Mouse (Mus musculus) liver, adult 2 months (tissue): ENCODE data around the gene Uqcc1. TPM values are rescaled to one million over a fixed set of nuclear protein-coding genes. Genes with fewer than 3 reads are reported as not detected.
A peak's percentile ranks its signal among the peaks of the same experiment; 100 is the strongest.

Source experiments
- DNase-seq: peaks from one replicate; pipeline ENCODE4 v3.0.0-alpha.2; 2011; ENCODE audit warnings: low read depth, low spot score; ENCODE audit errors: extremely low read depth
- H3K27ac ChIP-seq: fragments of 200-500 bp; replicated peaks from 2 replicates; pipeline ENCODE4 v1.5.1; 2012; ENCODE audit warnings: low read depth, mild to moderate bottlenecking, control low read depth, inconsistent platforms, low read length; ENCODE audit not compliant: insufficient read depth
- H3K27me3 ChIP-seq: fragments of 200-500 bp; 2 replicates; pipeline ENCODE4 v1.6.1; 2012; ENCODE audit warnings: mild to moderate bottlenecking, moderate library complexity, low read length, inconsistent platforms; ENCODE audit not compliant: control insufficient read depth, insufficient read depth
- H3K36me3 ChIP-seq: fragments of 200-500 bp; 2 replicates; pipeline ENCODE4 v1.6.1; 2012; ENCODE audit warnings: low read length, inconsistent platforms; ENCODE audit not compliant: control insufficient read depth, insufficient read depth
- H3K4me1 ChIP-seq: fragments of 200-500 bp; 2 replicates; pipeline ENCODE4 v1.6.1; 2011; ENCODE audit warnings: low read length; ENCODE audit not compliant: control insufficient read depth, insufficient read depth
- H3K4me3 ChIP-seq: fragments of 200-500 bp; 2 replicates; pipeline ENCODE4 v1.5.1; 2011; ENCODE audit warnings: low read depth, mild to moderate bottlenecking, control low read depth, low read length, moderate library complexity; ENCODE audit not compliant: insufficient read depth
- H3K79me2 ChIP-seq: fragments of 200-500 bp; 2 replicates; pipeline ENCODE4 v1.6.1; 2012; ENCODE audit warnings: inconsistent platforms, mild to moderate bottlenecking, low read length, moderate library complexity; ENCODE audit not compliant: control insufficient read depth, insufficient read depth
- H3K9ac ChIP-seq: fragments of 200-500 bp; 2 replicates; pipeline ENCODE4 v1.6.1; 2012; ENCODE audit warnings: low read depth, mild to moderate bottlenecking, control low read depth, inconsistent platforms, low read length
- CTCF ChIP-seq: fragments of 200-500 bp; IDR thresholded peaks from 2 replicates; pipeline ENCODE4 v1.5.1; 2011; ENCODE audit warnings: low read depth, low read length, control low read depth
- POLR2A ChIP-seq: fragments of 200-500 bp; IDR thresholded peaks from 2 replicates; pipeline ENCODE4 v1.6.1; 2011; ENCODE audit warnings: low read length, control low read depth; ENCODE audit not compliant: insufficient read depth; ENCODE audit errors: extremely low read depth
- WGBS: fragments of 180-500 bp; shearing (Covaris S2); methylation state at CpG from one replicate; pipeline ENCODE4 v1.1.7; 2018; 5-methylcytosine and 5-hydroxymethylcytosine counted together
- polyA plus RNA-seq: library from polyadenylated mRNA; depleted of rRNA; stranded (reverse); fragments of >200 nt; gene quantifications from 2 replicates; pipeline ENCODE4 v1.2.3, GENCODE M21; 2012
- total RNA-seq: library from RNA; depleted of rRNA; stranded (reverse); fragments of >200 nt; gene quantifications from 2 replicates; pipeline ENCODE4 v1.2.3, GENCODE M21; 2014

Uqcc1 gene
- total and polyA plus RNA-seq, 2 experiments, result 31.2 to 65.9 TPM

DNA sequence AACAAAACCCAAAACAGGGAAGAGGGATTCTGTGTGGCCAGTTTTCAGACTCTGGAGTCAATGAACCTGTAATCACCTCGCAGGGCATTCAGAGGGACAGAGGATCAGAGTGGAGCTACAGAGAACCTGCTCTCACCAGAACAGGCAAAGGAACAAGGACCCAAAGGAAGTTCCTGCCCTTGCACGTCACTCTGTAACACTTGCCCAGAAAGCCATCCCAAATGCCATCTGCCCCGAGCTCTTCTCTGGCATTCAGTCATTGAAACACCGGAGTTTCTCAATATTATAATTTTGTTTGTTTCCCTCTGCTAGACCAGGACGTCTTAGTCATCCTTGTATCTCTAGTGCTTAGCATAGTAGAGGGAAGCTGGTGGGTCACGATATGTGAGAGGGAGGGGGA lies 56.5 kb downstream of the Uqcc1 start:
- Histone ChIP-seq H3K36me3 (peaks cover 9% of the 10 kb centered on the region), H3K4me3 (no peak overlapping the region), H3K79me2 (no peaks in the 10 kb centered on the region; the same call in 1 of the 2 replicates), H3K27ac (no peak overlapping the region), H3K4me1 (no peaks in the 10 kb centered on the region), H3K9ac (no peak overlapping the region), H3K27me3 (no peaks in the 10 kb centered on the region)
- TF ChIP-seq POLR2A (no peak), CTCF (no peak)
- 40% methylated on average over 6 of the region's 6 CpGs for WGBS
- peak; percentile 9 for DNase-seq

DNA sequence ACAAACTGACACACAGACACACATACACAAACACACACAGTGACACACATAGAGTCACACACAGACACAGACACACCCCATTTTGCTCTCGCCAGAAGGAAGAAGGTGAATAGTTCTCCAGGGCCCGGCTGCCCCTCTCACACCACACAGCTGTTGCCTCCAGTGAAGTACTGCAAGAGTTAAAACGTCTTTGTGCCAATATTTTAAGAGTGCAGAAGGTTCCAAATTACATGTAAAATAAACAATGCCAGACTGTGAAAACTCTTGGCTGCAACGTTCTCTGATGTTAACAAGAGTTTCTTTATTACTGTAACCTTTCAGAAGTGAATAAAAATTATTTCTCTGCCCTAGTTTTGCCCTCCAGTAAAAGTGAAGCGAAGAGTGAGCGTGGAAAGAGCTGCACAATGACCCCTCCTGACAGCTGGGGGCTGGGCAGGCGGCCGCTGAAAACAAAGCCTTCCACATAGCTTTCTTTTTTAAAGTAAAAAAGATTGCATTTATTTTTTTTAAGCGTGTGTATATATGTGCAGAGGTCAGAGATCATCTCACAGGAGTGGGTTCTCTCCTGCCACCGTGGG lies 57.1 kb downstream of the Uqcc1 start:
- no peak for TF ChIP-seq CTCF
- no peak for TF ChIP-seq POLR2A
- Histone ChIP-seq H3K79me2 (no peaks in the 10 kb centered on the region; the same call in 1 of the 2 replicates), H3K9ac (no peak overlapping the region), H3K4me3 (no peak overlapping the region), H3K4me1 (no peaks in the 10 kb centered on the region), H3K36me3 (peaks cover 9% of the 10 kb centered on the region), H3K27me3 (no peaks in the 10 kb centered on the region), H3K27ac (no peak overlapping the region)
- 66% methylated on average over 10 of the region's 10 CpGs for WGBS
- peak; percentile 17 for DNase-seq

DNA sequence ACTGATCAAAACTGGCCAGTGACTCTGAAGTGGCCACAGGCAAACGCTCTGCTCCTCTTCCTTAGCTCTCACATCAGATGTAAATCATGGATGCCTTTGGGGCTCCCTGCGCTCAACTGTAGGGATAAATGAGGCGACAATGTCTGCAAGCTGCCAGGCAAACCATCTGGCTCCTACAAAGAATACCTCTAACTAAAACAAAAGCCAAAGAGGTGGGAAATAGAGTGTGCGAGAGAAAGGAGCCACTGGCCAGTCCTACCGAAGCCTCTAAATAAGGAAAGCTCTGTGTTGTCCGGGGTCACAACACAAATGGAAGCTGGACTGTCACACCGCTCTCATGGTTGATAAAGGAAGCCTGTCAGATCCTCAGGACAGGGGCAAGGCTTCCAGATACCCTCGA lies 57.6 kb downstream of the Uqcc1 start:
- H3K36me3 ChIP-seq, result peaks cover 9% of the 10 kb centered on the region
- no peak overlapping the region for H3K9ac ChIP-seq
- DNase-seq, result no peak
- no peak for TF ChIP-seq POLR2A
- TF ChIP-seq CTCF, result no peak
- no peaks in the 10 kb centered on the region; the same call in 1 of the 2 replicates for H3K79me2 ChIP-seq
- no peak overlapping the region for H3K27ac ChIP-seq
- no peaks in the 10 kb centered on the region for H3K4me1 ChIP-seq
- H3K27me3 ChIP-seq, result no peaks in the 10 kb centered on the region
- no peak overlapping the region for H3K4me3 ChIP-seq
- 91% methylated on average over 8 of the region's 8 CpGs for WGBS

DNA sequence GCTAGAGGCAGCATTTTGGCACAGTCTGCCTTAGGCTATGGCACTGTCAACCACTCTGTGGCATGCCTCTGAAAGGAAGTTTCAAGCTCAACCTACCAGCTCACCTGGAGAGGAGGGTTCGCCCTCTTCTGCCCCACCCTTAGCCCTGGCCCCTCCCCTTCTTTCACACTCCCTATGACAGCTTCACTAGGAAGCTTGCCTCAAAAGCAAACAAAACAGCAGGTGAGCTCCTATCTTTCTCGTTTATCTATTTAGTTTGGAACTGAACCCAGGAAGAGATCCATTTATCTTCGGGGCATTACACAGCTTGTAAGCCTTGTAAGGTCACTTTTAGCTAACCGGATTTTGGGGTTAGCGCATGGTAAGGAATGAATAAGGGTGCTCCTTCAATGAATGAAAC lies 60.3 kb downstream of the Uqcc1 start:
- no peaks in the 10 kb centered on the region for H3K27me3 ChIP-seq
- H3K79me2 ChIP-seq, result no peaks in the 10 kb centered on the region; the same call in 1 of the 2 replicates
- no peak overlapping the region for H3K27ac ChIP-seq
- H3K4me1 ChIP-seq, result no peaks in the 10 kb centered on the region
- peak; percentile 79 for DNase-seq
- 28% methylated on average over 5 of the region's 5 CpGs for WGBS
- no peak overlapping the region for H3K4me3 ChIP-seq
- peaks cover 3% of the 10 kb centered on the region; the same call in 1 of the 2 replicates for H3K36me3 ChIP-seq
- no peak for TF ChIP-seq POLR2A
- no peak for TF ChIP-seq CTCF
- no peak overlapping the region for H3K9ac ChIP-seq

DNA sequence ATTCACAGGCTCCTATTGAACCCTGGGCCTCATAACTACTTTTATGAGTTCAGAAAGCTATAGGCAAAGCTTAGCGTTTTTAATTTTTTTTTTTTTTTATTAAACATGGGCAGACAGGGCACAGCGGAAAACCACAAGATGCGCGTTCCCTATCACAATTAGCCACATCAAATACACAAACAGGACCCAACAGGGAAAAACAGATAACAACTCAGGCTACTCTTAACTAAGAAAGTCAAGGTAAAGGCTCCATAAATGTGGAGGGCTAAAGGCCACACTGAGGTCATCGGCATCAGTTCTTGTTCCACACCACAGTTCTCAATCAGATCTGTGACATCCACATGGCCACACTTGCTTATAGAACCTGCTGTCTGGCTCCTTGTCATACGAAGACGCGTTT lies 61.8 kb downstream of the Uqcc1 start:
- Histone ChIP-seq H3K36me3 (peaks cover 2% of the 10 kb centered on the region; the same call in 1 of the 2 replicates), H3K79me2 (no peaks in the 10 kb centered on the region; the same call in 1 of the 2 replicates), H3K4me1 (no peaks in the 10 kb centered on the region), H3K4me3 (no peak overlapping the region), H3K9ac (no peak overlapping the region), H3K27ac (no peak overlapping the region), H3K27me3 (no peaks in the 10 kb centered on the region)
- DNase-seq, result no peak
- TF ChIP-seq CTCF, result no peak
- no peak for TF ChIP-seq POLR2A
- WGBS, result 97% methylated on average over 8 of the region's 8 CpGs

DNA sequence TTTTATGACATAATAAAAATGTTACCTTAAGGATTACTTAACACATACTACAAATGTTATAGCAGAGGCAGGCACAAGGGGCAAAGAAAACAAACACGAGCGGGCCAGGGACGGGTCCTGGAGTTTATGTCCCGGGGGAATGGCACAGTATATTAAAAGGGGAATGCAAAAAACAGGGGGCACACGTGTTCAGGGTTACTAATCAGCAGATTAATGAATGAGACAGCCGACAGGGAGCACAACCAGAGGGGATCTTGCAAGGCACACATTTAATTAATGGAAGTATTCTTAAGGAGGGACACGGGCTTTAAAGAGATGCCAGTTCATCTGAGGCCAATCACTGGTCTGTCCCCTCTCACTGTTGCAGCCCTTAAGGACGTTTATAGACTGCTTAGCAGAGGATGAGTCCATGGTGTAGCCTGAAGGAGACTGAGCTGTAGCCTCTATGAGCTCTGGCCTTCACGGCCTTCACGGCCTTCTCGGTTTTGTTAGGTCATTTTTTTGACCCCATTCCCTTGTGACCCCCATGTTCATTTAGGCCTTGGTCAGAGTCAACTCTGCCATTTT lies 66.7 kb downstream of the Uqcc1 start:
- WGBS, result 88% methylated on average over 11 of the region's 11 CpGs
- Histone ChIP-seq H3K79me2 (no peaks in the 10 kb centered on the region), H3K4me3 (no peak overlapping the region), H3K4me1 (no peaks in the 10 kb centered on the region), H3K9ac (no peak overlapping the region), H3K27ac (no peak overlapping the region), H3K27me3 (no peaks in the 10 kb centered on the region), H3K36me3 (no peaks in the 10 kb centered on the region)
- TF ChIP-seq CTCF (no peak), POLR2A (no peak)
- DNase-seq, result no peak
